Mouse (Mus musculus) left cerebral cortex, postnatal 10 days (tissue): ENCODE results near the gene Mad2l1bp. TPM values are rescaled to one million over a fixed set of nuclear protein-coding genes. Genes with fewer than 3 reads are reported as not detected.

Source experiments
- DNase-seq, 2 experiments: peaks; one replicate each; pipeline ENCODE4 v3.0.0; 2021 to 2022; ENCODE audit warnings: low spot score in 2 of 2, mixed read lengths in 1 of 2; ENCODE audit errors: extremely low spot score in 1 of 2
- intact Hi-C: fragments of 180-260 bp; cut with DNase I; formaldehyde crosslinking; loops from one replicate; pipeline ENCODE4 v1.15.1; 2025
- total RNA-seq, 2 experiments: library from RNA; stranded (reverse); gene quantifications; 2 replicates each; pipeline ENCODE4 v1.2.3; 2021

Mad2l1bp gene
- total RNA-seq, 2 experiments from 2014 or later, result 13.2 to 15.3 TPM

GRCm38 (mm10) chr17:46160090-46160662, 6.8 kb upstream of the Mad2l1bp start:
- intact Hi-C loops, result loop anchor here (10.0 kb wide), 1 partner anchor 425 kb away; the partner anchor contains the start of gene 1600014C23Rik
- DNase-seq, result peak; percentile 86 to 91

DNA sequence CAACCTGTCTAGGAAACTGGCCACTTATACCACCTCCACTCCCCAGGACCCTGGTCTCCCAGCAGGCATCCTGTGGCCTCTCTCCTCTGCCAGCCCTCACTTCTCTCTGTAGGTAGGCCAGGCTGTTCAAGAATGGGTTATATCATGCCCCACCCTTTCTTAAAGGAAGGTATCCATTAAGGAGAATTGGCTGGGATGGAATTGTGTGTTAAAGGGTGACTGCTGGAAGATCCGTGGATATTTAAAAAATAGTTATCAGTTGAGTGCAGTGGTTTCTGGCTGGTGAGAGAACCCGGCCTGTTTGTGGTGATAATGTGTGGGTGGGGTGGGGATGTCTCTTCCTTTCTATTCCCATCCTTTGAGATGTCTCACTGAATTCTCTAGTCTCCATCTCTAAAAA, 5.9 kb upstream of the Mad2l1bp start:
- intact Hi-C loops, result no loop called here
- no peak for DNase-seq

- intact Hi-C loops, result no loop called here
- DNase-seq, result no peak
Measured at GRCm38 (mm10) chr17:46157131-46157530, 3.8 kb upstream of the Mad2l1bp start.

GRCm38 (mm10) chr17:46156680-46157079, 3.3 kb upstream of the Mad2l1bp start:
- no peak for DNase-seq
- intact Hi-C loops, result no loop called here

DNA sequence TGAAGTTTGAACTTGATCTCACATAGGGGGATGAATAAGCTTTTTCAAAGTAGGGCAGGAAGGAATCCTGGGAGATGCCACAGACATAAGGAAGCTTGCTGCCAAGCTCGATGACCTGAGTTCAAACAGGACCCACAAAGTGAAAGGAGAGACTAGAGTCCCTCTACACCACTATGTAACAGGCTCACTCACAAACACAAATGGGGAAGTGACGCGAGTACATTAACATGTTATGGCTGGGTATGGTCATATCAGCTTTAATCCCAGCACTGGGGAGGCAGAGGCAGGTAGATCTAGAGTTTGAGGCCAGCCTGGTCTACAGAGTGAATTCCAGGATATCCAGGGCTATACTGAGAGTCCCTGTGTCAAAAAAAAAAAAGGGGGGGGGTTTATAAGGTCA, 983 bp upstream of the Mad2l1bp start:
- DNase-seq, result no peak
- intact Hi-C loops, result no loop called here

- peak; percentile 82 to 91 for DNase-seq
- intact Hi-C loops, result no loop called here
Measured at GRCm38 (mm10) chr17:46143578-46144423, 9.6 kb downstream of the Mad2l1bp start, which contains the start of gene Rsph9. Rsph9 (minus strand) TSS chr17:46144216.

GRCm38 (mm10) chr17:46139872-46140271, 13.5 kb downstream of the Mad2l1bp start:
- no peak for DNase-seq
- intact Hi-C loops, result no loop called here

- no peak for DNase-seq
- intact Hi-C loops, result no loop called here
Measured at GRCm38 (mm10) chr17:46138563-46139236, 14.7 kb downstream of the Mad2l1bp start.

DNA sequence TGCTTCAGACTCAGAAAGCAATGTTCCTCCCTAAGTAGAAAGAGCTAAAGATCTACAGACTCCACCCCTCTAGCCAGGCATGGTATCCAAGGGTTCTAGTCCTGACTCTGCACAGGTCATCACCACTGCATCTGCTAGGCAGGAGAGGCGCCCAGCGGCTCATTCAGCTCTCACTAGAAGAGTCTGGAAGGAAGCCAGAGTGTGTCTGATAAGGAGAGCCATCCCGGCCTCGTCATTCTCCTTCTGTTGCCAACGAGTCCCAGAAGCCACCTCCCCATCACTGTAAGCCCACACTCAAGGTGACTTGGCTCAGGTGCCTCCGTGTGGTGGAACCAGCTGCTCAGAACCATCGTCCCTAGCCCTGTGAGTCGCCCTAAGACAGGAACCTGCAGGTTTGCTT, 20.5 kb downstream of the Mad2l1bp start:
- intact Hi-C loops, result loop anchor here (2.0 to 5.0 kb wide), 2 partner anchors 101 to 402 kb away; partner anchors contain the start of gene Vegfa
- no peak for DNase-seq

DNA sequence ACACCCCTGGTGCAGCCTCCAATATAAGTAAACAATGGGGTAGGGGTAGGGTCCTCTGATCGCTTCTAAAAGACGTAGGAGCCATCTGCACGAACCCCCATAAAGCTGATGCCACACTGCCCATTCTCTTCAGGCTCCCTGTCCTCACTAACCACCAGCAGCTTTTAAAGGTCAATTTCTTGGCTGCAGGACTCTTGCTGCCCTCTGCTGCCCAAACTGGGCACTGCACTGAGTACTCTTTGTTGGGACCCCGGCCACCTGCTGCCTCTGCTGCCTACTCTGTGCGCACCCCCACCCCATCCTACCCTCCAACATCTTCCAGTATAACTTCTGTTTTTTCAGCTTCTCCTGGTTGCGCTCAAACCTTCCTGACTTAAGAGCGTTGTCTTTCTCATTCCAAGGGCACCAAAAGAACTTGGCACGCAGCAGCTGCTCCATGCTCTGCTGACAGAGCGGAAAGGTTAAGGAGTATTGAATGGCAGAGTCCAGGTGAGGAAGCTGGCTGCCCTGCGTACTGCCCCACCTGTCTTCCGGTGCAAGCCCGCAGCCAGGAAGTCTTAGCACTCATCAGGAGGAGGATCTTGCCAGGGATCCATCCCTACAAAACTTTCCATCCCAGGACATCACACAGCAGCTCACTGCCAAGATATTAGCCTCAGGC, 21.2 kb downstream of the Mad2l1bp start:
- intact Hi-C loops, result loop anchor here (2.0 to 5.0 kb wide), 2 partner anchors 100 to 401 kb away; partner anchors contain the start of gene Vegfa
- peak; percentile 57 to 74 for DNase-seq

DNA sequence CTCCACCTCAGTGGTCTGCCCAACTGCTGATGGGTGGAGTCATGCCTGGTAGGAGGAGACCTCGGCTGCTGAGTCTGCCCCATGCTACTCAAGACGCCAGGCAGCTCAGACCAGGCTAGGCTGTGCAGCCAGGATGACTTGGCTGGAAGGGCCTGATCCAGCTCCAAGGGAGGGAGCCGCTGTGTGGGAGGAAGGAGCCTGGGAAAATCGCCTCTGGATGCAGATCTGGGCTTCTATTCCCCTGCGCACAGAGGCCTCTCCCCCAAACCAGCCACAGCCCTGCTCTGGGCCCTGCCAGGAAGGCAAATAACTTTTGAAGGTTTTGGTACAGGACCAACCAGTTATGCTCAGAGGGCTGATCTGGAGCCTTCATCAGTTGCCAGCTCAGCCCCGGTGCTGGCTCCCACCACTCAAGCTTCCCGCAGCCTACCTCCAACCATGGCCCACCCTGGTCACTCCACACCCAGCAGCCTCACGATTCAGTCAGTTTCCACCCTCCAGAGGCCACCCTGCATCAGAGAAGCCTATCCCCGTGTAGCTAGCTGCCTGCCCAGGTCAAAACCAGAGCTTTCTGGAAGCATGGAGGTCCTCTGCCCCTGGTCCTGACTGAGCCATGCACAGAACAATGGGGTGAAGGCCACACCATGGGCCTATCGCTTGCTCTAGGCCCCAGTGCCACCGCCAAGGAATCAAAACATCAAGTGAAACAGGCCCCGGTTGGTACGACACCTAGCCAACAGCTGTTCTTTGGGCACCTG, 23.4 kb downstream of the Mad2l1bp start:
- intact Hi-C loops, result loop anchor here (5.0 kb wide), 1 partner anchor 98 kb away; the partner anchor contains the start of gene Vegfa
- peak; percentile 36 to 53 for DNase-seq

- intact Hi-C loops, result no loop called here
Measured at GRCm38 (mm10) chr17:46127814-46128493, 25.4 kb downstream of the Mad2l1bp start.

DNA sequence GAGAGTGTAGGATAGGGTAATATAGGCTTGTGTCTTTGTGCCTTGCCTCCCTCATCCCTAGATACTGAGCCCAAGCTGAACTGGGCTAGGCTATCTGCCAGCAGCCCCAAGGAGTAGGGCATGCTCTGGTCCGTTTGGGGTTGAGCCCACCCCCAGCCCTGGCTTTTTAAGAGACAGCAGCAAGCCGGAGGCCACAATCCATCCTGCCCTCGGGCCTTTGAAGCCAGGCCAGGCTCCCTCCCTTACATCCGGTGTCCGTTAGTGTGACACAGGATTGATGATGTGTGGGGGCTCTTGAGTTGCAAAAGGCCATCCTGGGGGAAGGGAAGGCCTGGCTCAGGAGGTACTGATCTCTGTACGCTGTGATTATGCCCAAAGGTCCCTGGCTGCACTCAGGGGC, 26.7 kb downstream of the Mad2l1bp start:
- peak in 1 of 2 experiments; percentile 68 for DNase-seq
- intact Hi-C loops, result no loop called here

More at GRCm38 (mm10) chr17:46127814-46128493, 25.4 kb downstream of the Mad2l1bp start:
- DNase-seq, result no peak

DNA sequence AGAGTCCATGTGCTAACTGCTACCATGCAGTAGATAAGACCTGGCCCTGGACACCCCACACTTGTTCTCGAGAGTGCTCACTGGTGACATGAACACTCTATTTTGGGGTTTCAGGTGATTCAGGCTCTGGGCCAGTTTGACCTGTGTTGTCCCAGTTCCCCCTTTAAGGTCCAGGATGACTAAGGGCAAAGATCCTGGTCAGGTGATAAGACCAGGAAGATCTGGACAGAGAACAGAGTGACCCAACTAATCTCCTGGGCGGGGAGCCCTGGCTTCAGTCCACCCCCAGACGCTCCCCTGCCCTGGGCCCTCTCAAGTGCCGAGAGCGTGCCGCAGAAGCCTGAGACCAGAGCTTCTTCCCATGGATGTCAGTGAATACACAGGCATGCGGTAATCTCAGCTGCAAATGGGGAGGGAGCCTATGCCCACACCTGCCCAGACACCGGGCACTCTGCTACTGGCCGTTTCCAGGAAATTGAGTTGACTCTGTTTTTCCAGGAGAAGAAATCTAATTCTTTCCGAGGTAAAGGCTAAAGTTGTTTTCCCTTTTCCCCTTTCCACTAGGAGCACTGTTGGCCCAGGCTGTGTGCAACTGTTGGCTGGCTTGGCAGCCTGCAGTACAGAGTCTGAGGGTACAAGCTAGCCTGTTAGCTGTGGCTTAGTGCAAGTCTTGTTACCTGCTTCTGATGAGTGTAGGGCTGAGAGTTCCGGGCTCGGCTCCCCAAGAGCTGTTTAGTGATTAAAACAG, 29.2 kb downstream of the Mad2l1bp start:
- intact Hi-C loops, result no loop called here
- DNase-seq, result no peak

- DNase-seq, result no peak
- intact Hi-C loops, result no loop called here
Measured at GRCm38 (mm10) chr17:46123285-46123684, 30.1 kb downstream of the Mad2l1bp start.

DNA sequence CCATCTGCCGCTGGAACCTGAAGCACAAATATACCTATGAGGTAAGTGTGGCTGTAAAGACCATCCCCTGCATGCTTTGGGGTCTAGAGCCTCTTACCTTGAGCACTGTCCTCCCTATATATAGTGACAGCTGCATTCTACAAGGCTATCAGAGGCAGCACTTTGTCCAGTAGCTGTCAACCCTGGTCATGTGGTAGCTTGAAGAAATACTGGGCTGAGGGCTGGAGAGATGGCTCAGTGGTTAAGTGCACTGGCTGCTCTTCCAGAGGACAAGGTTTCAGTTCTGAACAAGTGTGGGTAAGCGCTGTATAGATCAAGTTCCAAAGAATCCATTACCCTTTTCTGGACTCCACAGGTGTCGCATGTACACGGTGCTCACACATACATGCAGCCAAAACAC, 30.6 kb downstream of the Mad2l1bp start:
- intact Hi-C loops, result no loop called here
- no peak for DNase-seq

- DNase-seq, result no peak
- intact Hi-C loops, result no loop called here
Measured at GRCm38 (mm10) chr17:46119641-46120040, 33.7 kb downstream of the Mad2l1bp start.
